Mouse (Mus musculus) megakaryocyte, embryonic 14.5 days (primary cell): ENCODE measurements around the gene Mrps18c.

ENCODE experiments used
- FLI1 ChIP-seq: IDR thresholded peaks from 2 replicates; pipeline ENCODE4 v1.6.1; 2012; ENCODE audit warnings: low read length, inconsistent platforms, mixed read lengths
- GATA1 ChIP-seq: IDR thresholded peaks from 3 replicates; pipeline ENCODE4 v1.6.1; 2012; ENCODE audit warnings: mixed read lengths, low read length, inconsistent platforms, borderline replicate concordance

DNA sequence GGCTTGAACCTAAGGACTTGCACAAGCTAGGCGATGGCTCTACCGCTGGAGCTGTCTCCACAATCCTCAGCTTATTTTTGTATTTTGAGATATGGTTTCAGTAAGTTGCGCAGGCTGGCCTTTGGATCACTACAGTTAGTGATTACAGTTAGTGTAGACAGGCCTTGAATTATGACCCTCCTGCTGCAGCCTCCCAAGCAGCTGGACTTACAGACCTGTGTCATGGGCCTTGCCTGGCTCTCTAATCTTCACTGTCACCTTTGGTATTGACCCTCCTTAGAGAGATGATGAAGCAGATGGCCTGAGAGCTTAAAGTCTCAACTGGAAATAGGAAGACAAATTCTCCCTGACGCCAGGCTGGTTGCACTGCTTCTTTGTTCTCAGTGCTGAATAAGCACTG is 55.5 kb downstream of the Mrps18c start:
- TF ChIP-seq GATA1: no peak
- no peak for TF ChIP-seq FLI1
